Mouse (Mus musculus) megakaryocyte, embryonic 14.5 days (primary cell): ENCODE data around the gene A530064D06Rik.

ENCODE experiments used
- FLI1 ChIP-seq: IDR thresholded peaks from 2 replicates; pipeline ENCODE4 v1.6.1; 2012; ENCODE audit warnings: low read length, inconsistent platforms, mixed read lengths
- GATA1 ChIP-seq: IDR thresholded peaks from 3 replicates; pipeline ENCODE4 v1.6.1; 2012; ENCODE audit warnings: mixed read lengths, low read length, inconsistent platforms, borderline replicate concordance

- TF ChIP-seq GATA1 (no peak), FLI1 (no peak)
These were observed 58.6 kb downstream of the A530064D06Rik start for GRCm38 (mm10) chr17:48108520-48108919.
